Mouse (Mus musculus) testis, adult 2 months (tissue): Measurements from ENCODE around the gene Axl.

Experiments
- CTCF ChIP-seq: fragments of 200-500 bp; IDR thresholded peaks from 2 replicates; pipeline ENCODE4 v1.5.1; 2012; ENCODE audit warnings: low read depth, mild to moderate bottlenecking, inconsistent platforms, low read length, moderate library complexity; ENCODE audit not compliant: control insufficient read depth, insufficient read depth, insufficient replicate concordance
- POLR2A ChIP-seq: fragments of 200-500 bp; IDR thresholded peaks from 2 replicates; pipeline ENCODE4 v1.6.1; 2012; ENCODE audit warnings: low read depth, mild to moderate bottlenecking, inconsistent platforms, low read length, moderate library complexity; ENCODE audit not compliant: control insufficient read depth

GRCm38 (mm10) chr7:25731294-25732055 is 57.0 kb downstream of the Axl start:
- TF ChIP-seq CTCF, result no peak
- TF ChIP-seq POLR2A, result no peak
